ENCODE assay signal across 35 mouse cellular contexts in genomic region chr2:91960459-91960858, GRCm38 (mm10). TPM values are rescaled to one million over a fixed set of nuclear protein-coding genes. Genes with fewer than 3 reads are reported as not detected.
A peak's percentile ranks its signal among the peaks of the same experiment; 100 is the strongest.
DNase-seq lines count a peak whose midpoint lies in the region; ATAC-seq and TF ChIP-seq lines count a peak whose summit lies in the region.
"Had no signal": no experiment of that assay in that cellular context is flagged by ENCODE, and none has a peak within 500 bp of the region (broad histone marks: within the 10 kb centered on the region; RNA-seq: fewer than 3 reads in every experiment).

No protein-coding gene starts in this region.

- no peak for ATAC-seq in hindbrain, postnatal 0 days
- ATAC-seq in liver, embryonic 12.5 days, result no peak
- ATAC-seq: CD4-positive, CD25-positive, alpha-beta regulatory T cell, adult 4 months; forebrain, embryonic 16.5 days; inflammation-experienced regulatory T-cells, adult 6 months; midbrain, embryonic 16.5 days had no signal

- no peak overlapping the region for H3K4me2 ChIP-seq in hindbrain, postnatal 0 days (ENCODE audit: low read depth, low read length)
- no peak overlapping the region for H3K4me2 ChIP-seq in liver, embryonic 12.5 days
- H3K4me2 ChIP-seq: heart, embryonic 15.5 days; hindbrain, embryonic 14.5 days; limb, embryonic 12.5 days; midbrain, embryonic 11.5 days had no signal

- no peaks in the 10 kb centered on the region for H3K27me3 ChIP-seq in hindbrain, postnatal 0 days (ENCODE audit: insufficient read depth, low read length)
- peaks cover 15% of the 10 kb centered on the region for H3K27me3 ChIP-seq in hindbrain, embryonic 10.5 days (ENCODE audit: insufficient read depth, poor library complexity, severe bottlenecking)
- H3K27me3 ChIP-seq in liver, embryonic 12.5 days (replicated peaks), result peaks cover 10% of the 10 kb centered on the region
- H3K27me3 ChIP-seq: heart, embryonic 15.5 days; limb, embryonic 12.5 days had no signal

- TF ChIP-seq CTCF in hindbrain, postnatal 0 days (IDR thresholded peaks at IDR 0.05; ENCODE audit: low read depth), result no peak
- TF ChIP-seq CTCF in cortical plate, adult 2 months (IDR thresholded peaks at IDR 0.05; ENCODE audit: extremely low read depth, insufficient read depth, low read length), result no peak

- no peaks in the 10 kb centered on the region for H3K9me3 ChIP-seq in hindbrain, postnatal 0 days (ENCODE audit: low read length)
- H3K9me3 ChIP-seq in hindbrain, embryonic 10.5 days, result no peaks in the 10 kb centered on the region
- H3K9me3 ChIP-seq in liver, embryonic 12.5 days (replicated peaks), result no peaks in the 10 kb centered on the region
- H3K9me3 ChIP-seq: heart, embryonic 15.5 days; limb, embryonic 12.5 days; liver, embryonic 13.5 days had no signal

- WGBS in hindbrain, postnatal 0 days, result 67% methylated on average over 5 of the region's 5 CpGs
- 96% methylated on average over 5 of the region's 5 CpGs for WGBS in hindbrain, embryonic 10.5 days
- WGBS in liver, embryonic 12.5 days (ENCODE audit: insufficient replicate concordance), result 82% methylated on average over 5 of the region's 5 CpGs

- peak; percentile 67 for DNase-seq in cerebellum, adult 9-11 months
- DNase-seq in cerebellum, postnatal 4 days (ENCODE audit: low spot score in 2 of 2), result no peak
- DNase-seq in hindbrain, postnatal 0 days (ENCODE audit: low spot score), result no peak
- no peak for DNase-seq in hindbrain, embryonic 10.5 days (ENCODE audit: low spot score)
- DNase-seq in liver, result no peak
- DNase-seq: adrenal gland, postnatal 25 days; gastrocnemius, adult 2 months; gastrocnemius, postnatal 36 days; kidney, adult 2 months; kidney, postnatal 4 days; layer of hippocampus, adult 9-11 months; liver, embryonic 13.5 days; lung, adult 2 months; lung, postnatal 14 days; right cerebral cortex, adult 18-20 months; thymus, adult 2 months; thymus, postnatal 36 days had no signal

- TF ChIP-seq POLR2A in cortical plate, adult 2 months (IDR thresholded peaks at IDR 0.05; ENCODE audit: extremely low read depth, insufficient read depth, low read length), result no peak

- peaks cover 32% of the 10 kb centered on the region for H3K4me1 ChIP-seq in hindbrain, postnatal 0 days (ENCODE audit: insufficient read depth, low read length)
- H3K4me1 ChIP-seq in hindbrain, embryonic 10.5 days (replicated peaks), result peaks cover 67% of the 10 kb centered on the region
- H3K4me1 ChIP-seq in liver, embryonic 12.5 days, result peaks cover 91% of the 10 kb centered on the region
- H3K4me1 ChIP-seq in cortical plate, adult 2 months (ENCODE audit: control insufficient read depth, insufficient read depth, low read length), result peaks cover 13% of the 10 kb centered on the region

- H3K36me3 ChIP-seq in hindbrain, postnatal 0 days (ENCODE audit: insufficient read depth, low read length), result no peaks in the 10 kb centered on the region
- peaks cover 14% of the 10 kb centered on the region; the same call in 1 of the 2 replicates for H3K36me3 ChIP-seq in hindbrain, embryonic 10.5 days
- peaks cover 22% of the 10 kb centered on the region for H3K36me3 ChIP-seq in liver, embryonic 12.5 days
- H3K36me3 ChIP-seq: heart, embryonic 15.5 days; limb, embryonic 12.5 days had no signal

- H3K4me3 ChIP-seq in hindbrain, postnatal 0 days (ENCODE audit: low read length), result no peak overlapping the region
- H3K4me3 ChIP-seq in hindbrain, embryonic 10.5 days, result no peak overlapping the region
- no peak overlapping the region for H3K4me3 ChIP-seq in liver, embryonic 12.5 days
- peak overlapping the region; percentile 22 for H3K4me3 ChIP-seq in cortical plate, adult 2 months (ENCODE audit: insufficient read depth, low read length)
- H3K4me3 ChIP-seq: erythroblast, embryonic 14.5 days; gastrocnemius, adult 2 months; heart, embryonic 15.5 days; limb, embryonic 12.5 days; liver, embryonic 13.5 days had no signal

- no peak overlapping the region; the same call in 1 of the 2 replicates for H3K9ac ChIP-seq in hindbrain, postnatal 0 days (replicated peaks; ENCODE audit: low read length)
- H3K9ac ChIP-seq in liver, embryonic 12.5 days, result no peak overlapping the region
- H3K9ac ChIP-seq: limb, embryonic 12.5 days had no signal

- peak overlapping the region; percentile 51; the same call in 1 of the 2 replicates for H3K27ac ChIP-seq in hindbrain, postnatal 0 days
- H3K27ac ChIP-seq in hindbrain, embryonic 10.5 days, result no peak overlapping the region
- 0 out of 2 replicates have a peak overlapping the region, but pooled peaks have one; percentile 37 for H3K27ac ChIP-seq in liver, embryonic 12.5 days
- peak overlapping the region; percentile 83; the same call in 1 of the 2 replicates for H3K27ac ChIP-seq in cortical plate, adult 2 months (ENCODE audit: insufficient read depth, low read length)
- H3K27ac ChIP-seq: hindbrain, embryonic 14.5 days; kidney, postnatal 0 days; limb, embryonic 12.5 days; liver, embryonic 13.5 days had no signal

RNA-seq across cellular contexts. Expression of gene Gm9821, which starts 15.0 kb away (rescaled TPM):
- not detected in 2 replicates for total RNA-seq in hindbrain, postnatal 0 days (2014; rRNA removed)
- polyA plus RNA-seq in hindbrain, postnatal 0 days (2015; fragmentation: Nextera tagmentation; extraction: Ambion mirVana), result 0.08 TPM in 1 of 2 replicates, not detected in the other
- 0.18 and 0.25 TPM in 2 replicates for polyA plus RNA-seq in hindbrain, embryonic 10.5 days (2016; fragmentation: Nextera tagmentation; extraction: Ambion mirVana)
- 2.3 and 2.5 TPM in 2 replicates for polyA plus RNA-seq in liver, embryonic 12.5 days (2016; fragmentation: Nextera tagmentation; extraction: Ambion mirVana)
- not detected in 2 replicates for polyA plus RNA-seq in cortical plate, adult 2 months (2012; rRNA removed)
- total RNA-seq: adrenal gland, adult 18-20 months; adrenal gland, postnatal 25 days; gastrocnemius, adult 2 months; gastrocnemius, postnatal 36 days; heart, adult 8-10 months; heart, postnatal 25 days; left cerebral cortex, postnatal 25 days had no signal
- polyA plus RNA-seq: erythroblast, embryonic 14.5 days; kidney, adult 2 months; lung, adult 2 months; midbrain, embryonic 16.5 days had no signal

RNA-seq across cellular contexts. Expression of gene Dgkz, which starts 15.2 kb away (rescaled TPM):
- 150 and 163 TPM in 2 replicates for total RNA-seq in hindbrain, postnatal 0 days (2014; rRNA removed)
- polyA plus RNA-seq in hindbrain, postnatal 0 days (2015; fragmentation: Nextera tagmentation; extraction: Ambion mirVana), result 40.7 and 41.2 TPM in 2 replicates
- polyA plus RNA-seq in hindbrain, embryonic 10.5 days (2016; fragmentation: Nextera tagmentation; extraction: Ambion mirVana), result 36.3 and 39.4 TPM in 2 replicates
- polyA plus RNA-seq in liver, embryonic 12.5 days (2016; fragmentation: Nextera tagmentation; extraction: Ambion mirVana), result 46.9 and 48.8 TPM in 2 replicates
- 550 and 668 TPM in 2 replicates for polyA plus RNA-seq in cortical plate, adult 2 months (2012; rRNA removed)

RNA-seq across cellular contexts. Expression of gene Mdk, which starts 28.4 kb away (rescaled TPM):
- 54.9 and 78.4 TPM in 2 replicates for total RNA-seq in hindbrain, postnatal 0 days (2014; rRNA removed)
- 167 and 171 TPM in 2 replicates for polyA plus RNA-seq in hindbrain, postnatal 0 days (2015; fragmentation: Nextera tagmentation; extraction: Ambion mirVana)
- polyA plus RNA-seq in hindbrain, embryonic 10.5 days (2016; fragmentation: Nextera tagmentation; extraction: Ambion mirVana), result 1,375 and 1,717 TPM in 2 replicates
- polyA plus RNA-seq in liver, embryonic 12.5 days (2016; fragmentation: Nextera tagmentation; extraction: Ambion mirVana), result 137 and 140 TPM in 2 replicates
- 38.2 and 38.5 TPM in 2 replicates for polyA plus RNA-seq in cortical plate, adult 2 months (2012; rRNA removed)
- total RNA-seq: common myeloid progenitor, adult 5-6 weeks had no signal

RNA-seq across cellular contexts. Expression of gene Chrm4, which starts 33.4 kb away (rescaled TPM):
- 3.3 and 4.4 TPM in 2 replicates for total RNA-seq in hindbrain, postnatal 0 days (2014; rRNA removed)
- polyA plus RNA-seq in hindbrain, postnatal 0 days (2015; fragmentation: Nextera tagmentation; extraction: Ambion mirVana), result 0.75 and 0.93 TPM in 2 replicates
- polyA plus RNA-seq in hindbrain, embryonic 10.5 days (2016; fragmentation: Nextera tagmentation; extraction: Ambion mirVana), result 0.48 and 0.95 TPM in 2 replicates
- 0.17 TPM in 1 of 2 replicates, not detected in the other for polyA plus RNA-seq in liver, embryonic 12.5 days (2016; fragmentation: Nextera tagmentation; extraction: Ambion mirVana)
- polyA plus RNA-seq in cortical plate, adult 2 months (2012; rRNA removed), result 32.9 and 45.0 TPM in 2 replicates
- total RNA-seq: gastrocnemius, adult 2 months; gastrocnemius, postnatal 36 days; heart, adult 8-10 months; heart, postnatal 25 days; neutrophil, adult 5-6 weeks had no signal
- polyA plus RNA-seq: heart, embryonic 15.5 days; kidney, postnatal 0 days had no signal

Comparison
In these comparisons a context has a peak if more than half of its experiments do, and no peak if none do; other contexts are left out.
1. RNA of gene Dgkz, which starts 15.2 kb away (polyA plus RNA-seq): 550 to 668 TPM in cortical plate, adult 2 months; 46.9 to 48.8 TPM in liver, embryonic 12.5 days, 40.7 to 41.2 TPM in hindbrain, postnatal 0 days and 36.3 to 39.4 TPM in hindbrain, embryonic 10.5 days; every median in the first group is over 10 times any median in the second.